Mouse (Mus musculus) kidney, embryonic 16.5 days (tissue): ENCODE results near the gene Ccnt1. TPM values are rescaled to one million over a fixed set of nuclear protein-coding genes. Genes with fewer than 3 reads are reported as not detected.

Source experiments
- ATAC-seq: fragments of 200-750 bp; cut with Nextera tagmentation; 2 replicates; pipeline ENCODE4 v1.8.0; 2017; ENCODE audit warnings: moderate TSS enrichment; ENCODE audit not compliant: low FRiP score, low TSS enrichment
- H3K27ac ChIP-seq: fragments of 300-500 bp; sonication (generic); 2 replicates; pipeline ENCODE4 v1.5.1; 2014; ENCODE audit warnings: low read length
- H3K27me3 ChIP-seq: fragments of 300-500 bp; sonication (generic); 2 replicates; pipeline ENCODE4 v1.6.1; 2014; ENCODE audit warnings: low read length, control low read depth, mixed read lengths; ENCODE audit not compliant: insufficient read depth
- H3K36me3 ChIP-seq: fragments of 300-500 bp; sonication (generic); 2 replicates; pipeline ENCODE4 v1.6.1; 2014; ENCODE audit warnings: low read length, control low read depth, mixed read lengths; ENCODE audit not compliant: insufficient read depth
- H3K4me1 ChIP-seq: fragments of 300-500 bp; sonication (generic); 2 replicates; pipeline ENCODE4 v1.6.1; 2014; ENCODE audit warnings: low read length, control low read depth, mixed read lengths; ENCODE audit not compliant: insufficient read depth
- H3K4me2 ChIP-seq: fragments of 300-500 bp; sonication (generic); replicated peaks from 2 replicates; pipeline ENCODE4 v1.6.1; 2014; ENCODE audit warnings: low read depth, low read length
- H3K4me3 ChIP-seq: fragments of 300-500 bp; sonication (generic); 2 replicates; pipeline ENCODE4 v1.5.1; 2014; ENCODE audit warnings: mild to moderate bottlenecking, low read length
- H3K9ac ChIP-seq: fragments of 300-500 bp; sonication (generic); replicated peaks from 2 replicates; pipeline ENCODE4 v1.6.1; 2014; ENCODE audit warnings: low read length
- H3K9me3 ChIP-seq: fragments of 300-500 bp; sonication (generic); 2 replicates; pipeline ENCODE4 v1.6.1; 2016; ENCODE audit warnings: low read length, control low read depth
- WGBS: fragments of 180-500 bp; shearing (Covaris S2); extraction: QIAGEN DNeasy Blood & Tissue Kit; methylation state at CpG from one replicate; pipeline ENCODE4 v1.1.7; 2014; 5-methylcytosine and 5-hydroxymethylcytosine counted together
- polyA plus RNA-seq: library from polyadenylated mRNA; unstranded; fragments of >200 nt; fragmentation: Nextera tagmentation; extraction: Ambion mirVana; gene quantifications from 2 replicates; pipeline ENCODE4 v1.2.1, GENCODE M21; 2015

Ccnt1 gene
- polyA plus RNA-seq, 1 experiment from 2014 or later: 64.4 TPM

GRCm38 (mm10) chr15:98608784-98609250, 38.1 kb upstream of the Ccnt1 start:
- peaks cover 6% of the 10 kb centered on the region for H3K36me3 ChIP-seq
- H3K27me3 ChIP-seq: no peaks in the 10 kb centered on the region
- H3K4me1 ChIP-seq: peaks cover 52% of the 10 kb centered on the region
- H3K27ac ChIP-seq: peak overlapping the region; percentile 97
- H3K9ac ChIP-seq: peak overlapping the region; percentile 92
- no peaks in the 10 kb centered on the region for H3K9me3 ChIP-seq
- peak; percentile 9; the same call in 1 of the 2 replicates for ATAC-seq
- peak overlapping the region; percentile 79 for H3K4me3 ChIP-seq
- whole genome bisulfite sequencing: 0% methylated on average over 8 of the region's 26 CpGs
- peak overlapping the region; percentile 88 for H3K4me2 ChIP-seq

GRCm38 (mm10) chr15:98608058-98608783, 37.5 kb upstream of the Ccnt1 start:
- ATAC-seq: no peak
- H3K9me3 ChIP-seq: no peaks in the 10 kb centered on the region
- H3K36me3 ChIP-seq: peaks cover 12% of the 10 kb centered on the region
- peak overlapping the region; percentile 92 for H3K9ac ChIP-seq
- H3K4me3 ChIP-seq: peak overlapping the region; percentile 79
- peak overlapping the region; percentile 88 for H3K4me2 ChIP-seq
- H3K4me1 ChIP-seq: peaks cover 58% of the 10 kb centered on the region
- no peaks in the 10 kb centered on the region for H3K27me3 ChIP-seq
- 11% methylated on average over 7 of the region's 10 CpGs for WGBS
- H3K27ac ChIP-seq: peak overlapping the region; percentile 97

- 0 out of 2 replicates have a peak, but pooled peaks have one; percentile 7 for ATAC-seq
These were observed 36.8 kb upstream of the Ccnt1 start for GRCm38 (mm10) chr15:98607557-98607956.

GRCm38 (mm10) chr15:98606739-98607138, 36.0 kb upstream of the Ccnt1 start:
- no peak for ATAC-seq
- Histone ChIP-seq H3K9me3 (no peaks in the 10 kb centered on the region), H3K9ac (peak overlapping the region; percentile 92; the same call in 1 of the 2 replicates), H3K27me3 (no peaks in the 10 kb centered on the region), H3K27ac (peak overlapping the region; percentile 97; the same call in 1 of the 2 replicates), H3K4me3 (peak overlapping the region; percentile 79), H3K4me2 (peak overlapping the region; percentile 88), H3K4me1 (peaks cover 73% of the 10 kb centered on the region), H3K36me3 (peaks cover 14% of the 10 kb centered on the region)
- 55% methylated on average over 9 of the region's 9 CpGs for WGBS

More at GRCm38 (mm10) chr15:98607557-98607956, 36.8 kb upstream of the Ccnt1 start:
- Histone ChIP-seq H3K27me3 (no peaks in the 10 kb centered on the region), H3K36me3 (peaks cover 14% of the 10 kb centered on the region), H3K4me2 (peak overlapping the region; percentile 88), H3K9ac (peak overlapping the region; percentile 92), H3K27ac (peak overlapping the region; percentile 97), H3K4me1 (peaks cover 65% of the 10 kb centered on the region), H3K9me3 (no peaks in the 10 kb centered on the region), H3K4me3 (peak overlapping the region; percentile 79)
- WGBS: 25% methylated on average over 4 of the region's 4 CpGs

GRCm38 (mm10) chr15:98606051-98606536, 35.4 kb upstream of the Ccnt1 start:
- Histone ChIP-seq H3K4me2 (no peak overlapping the region; the same call in 1 of the 2 replicates), H3K4me3 (no peak overlapping the region), H3K27me3 (no peaks in the 10 kb centered on the region), H3K27ac (no peak overlapping the region), H3K9me3 (no peaks in the 10 kb centered on the region), H3K9ac (no peak overlapping the region), H3K4me1 (peaks cover 78% of the 10 kb centered on the region), H3K36me3 (peaks cover 14% of the 10 kb centered on the region)
- ATAC-seq: no peak
- 77% methylated on average over 12 of the region's 12 CpGs for WGBS

- Histone ChIP-seq H3K36me3 (peaks cover 26% of the 10 kb centered on the region), H3K9me3 (no peaks in the 10 kb centered on the region), H3K9ac (0 out of 2 replicates have a peak overlapping the region, but pooled peaks have one; percentile 65), H3K4me3 (no peak overlapping the region), H3K27me3 (no peaks in the 10 kb centered on the region), H3K4me2 (peak overlapping the region; percentile 64; the same call in 1 of the 2 replicates), H3K27ac (peak overlapping the region; percentile 91; the same call in 1 of the 2 replicates), H3K4me1 (peaks cover 79% of the 10 kb centered on the region)
- no peak for ATAC-seq
- 82% methylated on average over 24 of the region's 24 CpGs for WGBS
These were observed 33.4 kb upstream of the Ccnt1 start for GRCm38 (mm10) chr15:98604041-98604575.

GRCm38 (mm10) chr15:98602921-98603458, 32.3 kb upstream of the Ccnt1 start:
- Histone ChIP-seq H3K4me1 (peaks cover 73% of the 10 kb centered on the region), H3K9ac (peak overlapping the region; percentile 65), H3K4me2 (peak overlapping the region; percentile 64), H3K4me3 (peak overlapping the region; percentile 45), H3K27ac (peak overlapping the region; percentile 91), H3K36me3 (peaks cover 36% of the 10 kb centered on the region), H3K9me3 (no peaks in the 10 kb centered on the region), H3K27me3 (no peaks in the 10 kb centered on the region)
- no peak; the same call in 1 of the 2 replicates for ATAC-seq
- WGBS: 21% methylated on average over 4 of the region's 4 CpGs

GRCm38 (mm10) chr15:98602191-98602881, 31.6 kb upstream of the Ccnt1 start:
- Histone ChIP-seq H3K9me3 (no peaks in the 10 kb centered on the region), H3K36me3 (peaks cover 43% of the 10 kb centered on the region), H3K27ac (peak overlapping the region; percentile 91), H3K4me2 (peak overlapping the region; percentile 64), H3K9ac (peak overlapping the region; percentile 65), H3K4me3 (peak overlapping the region; percentile 45), H3K27me3 (no peaks in the 10 kb centered on the region), H3K4me1 (peaks cover 67% of the 10 kb centered on the region)
- 22% methylated on average over 13 of the region's 13 CpGs for WGBS
- ATAC-seq: peak; percentile 58

GRCm38 (mm10) chr15:98601832-98602190, 31.1 kb upstream of the Ccnt1 start:
- no peak for ATAC-seq
- H3K27ac ChIP-seq: peak overlapping the region; percentile 91
- peaks cover 61% of the 10 kb centered on the region for H3K4me1 ChIP-seq
- peaks cover 48% of the 10 kb centered on the region for H3K36me3 ChIP-seq
- 40% methylated on average over 7 of the region's 7 CpGs for WGBS
- peak overlapping the region; percentile 65 for H3K9ac ChIP-seq
- H3K4me3 ChIP-seq: peak overlapping the region; percentile 45
- H3K27me3 ChIP-seq: no peaks in the 10 kb centered on the region
- no peaks in the 10 kb centered on the region for H3K9me3 ChIP-seq
- H3K4me2 ChIP-seq: peak overlapping the region; percentile 64
